Mouse (Mus musculus) layer of hippocampus, postnatal 10 days (tissue): ENCODE measurements around the gene Esx1. TPM values are rescaled to one million over a fixed set of nuclear protein-coding genes. Genes with fewer than 3 reads are reported as not detected.
A peak's percentile ranks its signal among the peaks of the same experiment; 100 is the strongest.

Experiments
- DNase-seq, 2 experiments: peaks; one replicate each; pipeline ENCODE4 v3.0.0; 2021; ENCODE audit warnings: low spot score in 2 of 2
- long read RNA-seq: library from polyadenylated mRNA; stranded (forward); transcript quantifications from one replicate; pipeline ENCODE4 v2.0.0, GENCODE M21; 2023
- total RNA-seq, 2 experiments: library from RNA; stranded (reverse); gene quantifications; 2 replicates each; pipeline ENCODE4 v1.2.3; 2021

Gene Esx1
- not detected for total RNA-seq
- long read RNA-seq = 0 reads

DNA sequence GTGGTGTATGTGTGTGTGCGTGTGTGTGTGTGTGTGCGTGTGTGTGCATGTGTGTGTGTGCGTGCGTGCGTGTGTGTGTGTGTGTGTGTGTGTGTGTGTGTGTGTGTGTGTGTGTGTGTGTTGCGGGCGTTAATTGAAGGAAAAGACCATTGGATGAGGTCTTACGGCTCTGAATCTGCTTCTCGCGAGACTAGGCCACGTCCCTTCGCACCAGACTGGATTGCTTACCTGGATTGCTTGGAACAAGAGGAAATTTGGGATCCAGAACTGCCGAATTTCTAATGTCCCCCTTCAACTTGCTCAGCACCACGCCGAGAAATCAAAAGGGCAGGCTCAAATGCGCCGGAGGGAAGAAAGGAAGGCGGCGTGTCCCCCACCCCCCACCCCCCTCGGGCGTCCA is at the start of gene Esx1:
Gene Esx1 (minus strand): TSS at position 366 of the 400 bp plus-strand sequence.
- no peak for DNase-seq

DNA sequence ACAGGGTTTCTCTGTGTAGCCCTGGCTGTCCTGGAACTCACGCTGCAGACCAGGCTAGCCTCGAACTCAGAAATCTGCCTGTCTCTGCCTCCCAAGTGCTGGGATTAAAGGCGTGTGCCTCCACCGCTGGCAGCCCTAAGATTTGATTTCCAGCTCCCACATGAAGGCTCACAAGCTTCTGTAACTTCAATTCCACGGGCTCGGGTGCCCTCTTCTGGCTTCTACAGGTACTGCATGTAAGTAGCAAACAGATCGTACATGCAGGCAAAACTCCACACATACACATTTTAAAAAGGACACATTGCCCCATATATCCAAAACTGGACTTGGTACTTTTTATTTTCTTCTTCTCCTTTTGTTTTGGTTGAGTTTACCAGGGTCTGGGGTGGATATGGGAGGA is 48.1 kb upstream of the Esx1 start:
- DNase-seq = no peak

GRCm38 (mm10) chrX:137167658-137168057 is 45.8 kb upstream of the Esx1 start:
- DNase-seq = no peak

GRCm38 (mm10) chrX:137165621-137166020 is 43.7 kb upstream of the Esx1 start:
- DNase-seq = no peak

DNA sequence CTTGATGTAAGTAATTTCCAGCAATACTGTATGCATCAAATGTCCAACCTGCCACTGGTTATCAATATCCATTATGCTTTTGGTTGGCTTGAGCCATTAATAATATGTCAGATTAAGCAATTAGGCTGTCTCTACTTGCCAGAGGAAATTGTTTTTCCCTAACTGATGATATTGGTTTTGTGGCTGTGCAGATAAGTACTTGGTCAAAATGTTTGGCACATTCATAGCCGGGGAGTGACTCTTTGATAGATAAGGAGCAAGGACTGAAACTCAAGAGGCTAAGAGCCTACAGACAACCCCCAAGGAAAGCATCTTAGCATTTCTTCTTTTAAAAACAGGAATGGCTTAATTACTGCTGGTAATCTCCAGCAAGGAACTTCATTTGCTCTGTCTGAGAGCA is 40.8 kb upstream of the Esx1 start:
- no peak for DNase-seq

- DNase-seq = no peak
These were observed 39.1 kb upstream of the Esx1 start for GRCm38 (mm10) chrX:137160971-137161370.

- DNase-seq = no peak
These were observed 27.2 kb upstream of the Esx1 start for GRCm38 (mm10) chrX:137149050-137149449.

DNA sequence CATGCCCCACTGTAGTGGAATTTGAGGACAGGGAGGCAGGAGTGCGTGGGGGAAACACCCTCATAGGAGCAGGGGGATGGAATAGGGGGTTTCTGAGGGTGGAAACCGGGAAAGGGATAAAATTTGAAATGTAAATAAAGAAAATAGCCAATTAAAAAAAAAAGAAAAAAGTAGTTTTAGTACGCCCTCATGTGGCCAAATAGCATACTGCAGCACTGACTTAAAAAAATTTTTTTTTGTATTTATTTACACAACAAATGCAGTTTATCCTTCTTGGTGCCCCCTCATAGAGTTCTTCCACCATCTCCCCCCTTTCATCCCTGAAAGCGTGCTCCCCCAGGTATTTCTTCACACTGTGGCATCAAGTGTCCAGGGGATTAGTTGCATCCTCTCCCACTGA is 22.8 kb upstream of the Esx1 start:
- no peak for DNase-seq

- DNase-seq = no peak
These were observed 21.8 kb upstream of the Esx1 start for GRCm38 (mm10) chrX:137143726-137144125.

DNA sequence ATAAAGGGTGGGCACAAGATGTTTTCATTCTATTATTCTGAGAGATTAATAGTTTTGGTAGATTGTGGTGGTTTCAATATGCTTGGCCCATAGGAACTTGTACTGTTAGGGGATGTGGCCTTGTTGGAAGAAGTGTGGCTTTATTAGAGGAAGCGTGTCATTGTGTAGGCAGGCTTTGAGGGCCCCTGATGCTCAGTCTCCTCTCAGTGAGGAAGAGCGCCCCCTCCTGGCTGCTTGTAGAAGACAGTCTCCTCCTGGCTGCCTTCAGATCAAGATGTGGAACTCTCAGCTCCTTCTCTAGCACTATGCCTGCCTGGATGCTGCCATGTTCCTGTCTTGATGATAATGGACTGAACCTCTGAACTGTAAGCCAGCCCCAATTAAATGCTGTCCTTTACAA is 20.7 kb upstream of the Esx1 start:
- no peak for DNase-seq

- peak; percentile 41 to 61 for DNase-seq
These were observed 19.8 kb upstream of the Esx1 start for GRCm38 (mm10) chrX:137141669-137142068.

DNA sequence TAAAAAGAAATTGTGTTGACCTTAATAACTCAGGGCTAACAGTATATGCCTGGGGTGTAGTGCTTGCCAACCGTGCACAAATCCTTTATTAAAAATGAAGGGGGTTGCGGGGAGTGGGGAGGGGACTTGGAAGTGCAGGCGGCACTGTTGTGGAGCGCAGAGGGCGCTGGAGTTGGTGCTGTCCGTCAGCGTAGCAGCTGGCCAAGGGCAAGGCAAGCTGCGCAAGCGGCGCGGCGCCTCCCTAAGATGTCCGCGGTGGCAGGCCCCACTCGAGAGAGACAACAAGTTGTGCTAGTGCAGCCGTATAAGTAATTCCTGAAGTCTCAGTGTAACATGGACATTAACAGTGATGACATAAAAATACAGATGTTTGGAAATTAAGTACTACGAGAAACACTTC is 5.7 kb upstream of the Esx1 start:
- DNase-seq = no peak

DNA sequence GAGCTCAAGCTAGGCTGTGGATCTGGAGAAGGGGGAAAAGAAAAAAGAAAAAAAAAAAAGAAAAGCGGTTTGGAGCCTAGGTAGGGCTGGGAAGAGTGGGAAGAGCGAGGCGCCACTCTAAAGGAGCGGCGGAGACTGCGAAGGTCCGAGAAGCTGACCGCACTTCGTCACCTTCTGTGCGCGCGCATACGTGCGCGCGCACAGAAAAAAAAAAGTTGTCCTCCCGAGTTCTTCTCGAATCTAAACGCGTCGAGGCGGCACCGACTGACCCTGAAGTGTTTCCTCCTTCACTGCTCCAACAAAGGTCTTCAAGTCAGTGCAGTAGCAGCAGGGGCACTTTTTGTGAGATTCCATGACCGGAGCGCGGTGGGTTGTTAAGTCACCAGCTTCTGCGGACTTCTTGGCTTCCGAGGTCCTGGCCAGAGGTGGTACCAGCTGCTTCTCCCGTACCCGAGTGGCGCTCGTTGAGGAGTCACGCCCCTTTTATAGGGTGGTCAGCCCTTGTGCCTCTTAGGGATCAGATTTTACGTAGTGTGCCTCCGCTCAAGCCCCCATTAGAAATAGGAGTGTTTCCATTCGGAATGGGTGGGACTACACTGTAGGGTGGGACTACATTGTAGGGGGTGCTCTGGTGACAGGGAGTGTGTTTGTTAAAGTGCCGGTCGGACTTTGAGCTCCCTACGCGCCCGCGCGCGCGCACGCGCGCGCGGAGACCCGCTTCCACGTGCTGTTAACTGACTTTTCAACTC is 2.0 kb downstream of the Esx1 start:
- DNase-seq = no peak

DNA sequence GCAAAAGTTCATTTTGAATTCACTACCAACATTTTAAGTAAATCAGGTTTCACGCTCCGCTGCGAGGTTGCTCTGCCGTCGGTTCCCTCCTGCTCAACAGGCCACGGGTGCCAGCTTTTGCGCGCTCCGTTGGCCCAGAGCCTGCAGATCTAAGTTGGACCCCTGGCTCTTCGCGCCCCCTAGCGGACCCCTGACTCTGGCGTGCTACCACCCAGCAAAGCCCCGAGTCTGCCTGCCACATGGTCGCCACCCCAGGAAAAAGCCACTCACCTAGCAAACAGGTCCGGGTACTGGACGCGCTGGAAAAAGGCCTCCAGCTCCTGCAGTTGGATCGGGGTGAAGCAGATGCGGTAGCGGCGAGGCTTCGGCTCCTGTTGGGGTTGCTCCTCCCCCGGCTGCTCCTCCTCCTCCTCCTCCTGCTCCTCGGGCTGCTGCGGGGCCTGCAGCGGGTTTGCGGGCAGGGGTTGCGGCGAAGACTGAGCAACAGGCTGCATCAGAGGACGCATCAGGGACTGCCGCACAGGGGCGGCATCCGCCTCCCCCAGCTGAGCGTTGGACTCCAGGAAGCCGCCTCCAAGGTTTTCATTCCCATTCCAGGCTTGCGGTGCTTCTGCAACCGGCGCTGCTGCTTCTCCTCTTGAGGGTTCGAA is 3.7 kb downstream of the Esx1 start:
- peak; percentile 28 to 57 for DNase-seq

DNA sequence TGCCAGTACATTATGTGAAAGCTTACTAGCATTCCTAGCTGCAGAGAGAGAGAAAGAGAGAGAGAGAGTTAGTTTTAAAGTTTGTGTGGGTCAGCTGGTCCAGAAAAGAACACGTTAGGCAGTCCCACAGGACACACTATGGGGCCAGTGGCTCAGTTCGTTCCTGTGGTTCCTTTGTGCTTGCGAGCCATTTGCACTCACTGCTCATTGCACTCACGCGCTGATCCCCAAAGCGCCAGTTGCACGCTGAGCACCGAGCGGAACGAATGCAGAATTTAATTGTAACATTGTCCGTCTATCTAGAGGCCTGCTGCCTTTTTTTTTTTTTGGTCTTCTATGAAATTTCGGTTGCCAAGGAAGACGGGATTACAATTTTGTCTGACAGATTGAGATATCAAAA is 15.4 kb downstream of the Esx1 start:
- no peak for DNase-seq

- no peak for DNase-seq
These were observed 17.4 kb downstream of the Esx1 start for GRCm38 (mm10) chrX:137104531-137104930.

Other genes with a start within 250 kb of the Esx1 start
- gene H2bfm, start 194.8 kb downstream of the Esx1 start, total RNA-seq = not detected
- gene Tmsb15b2, start 146.6 kb downstream of the Esx1 start, total RNA-seq = 10 to 100 TPM; 36.1 to 53.7 TPM
- gene Tmsb15l, start 145.2 kb downstream of the Esx1 start, total RNA-seq = 1 to 10 TPM; 3.3 to 3.9 TPM
- 10 to 100 TPM in 1 of 2 experiments, 1 to 10 TPM in 1; 8.2 to 21.9 TPM for gene Tmsb15b1, start 145.2 kb downstream of the Esx1 start, total RNA-seq
- 100 to 1,000 TPM; 267 to 274 TPM for gene Zcchc18, start 128.9 kb downstream of the Esx1 start, total RNA-seq
- 10 to 100 TPM; 21.0 to 31.6 TPM for gene Slc25a53, start 83.8 kb downstream of the Esx1 start, total RNA-seq
- gene Fam199x, start 72.5 kb downstream of the Esx1 start, total RNA-seq = 10 to 100 TPM; 11.4 to 12.3 TPM